In the genomic region with DNA sequence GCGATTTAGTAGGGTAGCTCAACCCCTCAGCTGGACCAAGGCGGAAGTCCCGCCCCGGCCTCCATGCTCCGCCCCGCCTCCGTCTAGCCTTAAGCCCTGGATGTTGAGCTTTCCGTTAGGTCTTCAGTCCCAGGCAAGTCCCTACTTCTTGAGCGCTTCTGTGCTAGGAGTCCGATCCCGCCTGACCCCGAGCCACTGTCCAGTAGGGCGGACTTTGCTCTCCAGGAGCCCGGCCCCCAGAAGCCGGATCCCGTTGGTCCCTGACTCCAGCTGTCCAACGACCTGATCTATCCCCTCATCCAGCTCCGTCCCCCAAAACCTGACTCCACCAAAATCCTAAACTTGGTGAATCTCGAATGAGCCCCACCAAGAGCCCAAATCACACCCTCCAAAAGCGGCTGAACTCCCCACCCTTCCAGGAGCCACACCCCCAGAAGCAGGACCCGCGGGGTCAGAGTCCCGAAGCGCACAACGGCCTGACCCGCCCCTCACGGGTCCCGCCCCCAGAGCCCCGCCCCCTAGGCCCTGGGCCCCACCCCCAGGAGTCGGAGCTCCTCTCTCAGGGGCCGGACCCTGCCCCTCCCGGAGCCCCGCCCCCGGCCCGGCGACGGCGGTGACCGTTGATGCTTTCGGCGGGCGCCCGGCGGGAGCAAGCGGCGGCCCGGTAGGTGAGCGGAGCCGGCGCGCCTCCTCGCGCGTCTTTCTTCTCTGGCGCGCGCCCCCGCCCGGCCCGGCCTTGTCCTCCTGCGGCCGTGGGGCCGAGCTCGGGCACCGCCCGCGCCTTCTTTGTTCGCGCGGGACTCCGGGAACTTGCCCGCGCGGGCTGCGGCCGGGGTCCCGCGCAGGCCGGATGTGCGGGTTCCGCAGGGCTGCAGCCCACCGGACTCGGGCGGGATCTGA, we compare ENCODE assay signal across 8 mouse cellular contexts. TPM values are rescaled to one million over a fixed set of nuclear protein-coding genes. Genes with fewer than 3 reads are reported as not detected.
DNase-seq lines count a peak whose midpoint lies in the region; ATAC-seq and TF ChIP-seq lines count a peak whose summit lies in the region.

Gene Rgs12, plus strand, starts transcription at position 585 of the 900 bp plus-strand sequence.

- H3K4me1 ChIP-seq in embryonic facial prominence, embryonic 10.5 days, result peaks cover 30% of the 10 kb centered on the region
- peaks cover 21% of the 10 kb centered on the region for H3K4me1 ChIP-seq in limb, embryonic 15.5 days
- H3K4me1 ChIP-seq in midbrain, postnatal 0 days (ENCODE audit: insufficient read depth, low read length), result peaks cover 18% of the 10 kb centered on the region; the same call in 1 of the 2 replicates

- H3K9ac ChIP-seq in limb, embryonic 15.5 days, result peak within 1 kb of the TSS; percentile 73
- H3K9ac ChIP-seq in midbrain, postnatal 0 days (replicated peaks; ENCODE audit: low read length, poor library complexity, severe bottlenecking), result peak within 1 kb of the TSS; percentile 94

- peak within 1 kb of the TSS; percentile 97 for H3K27ac ChIP-seq in embryonic facial prominence, embryonic 10.5 days (replicated peaks)
- H3K27ac ChIP-seq in limb, embryonic 15.5 days, result peak within 1 kb of the TSS; percentile 83
- H3K27ac ChIP-seq in midbrain, postnatal 0 days (ENCODE audit: low read depth, low read length), result peak within 1 kb of the TSS; percentile 80

- H3K9me3 ChIP-seq in embryonic facial prominence, embryonic 10.5 days, result peaks cover 6% of the 10 kb centered on the region; the same call in 1 of the 2 replicates
- no peaks in the 10 kb centered on the region for H3K9me3 ChIP-seq in limb, embryonic 15.5 days
- no peaks in the 10 kb centered on the region for H3K9me3 ChIP-seq in midbrain, postnatal 0 days (ENCODE audit: low read length)

- H3K36me3 ChIP-seq in embryonic facial prominence, embryonic 10.5 days (replicated peaks), result peaks cover 35% of the 10 kb centered on the region
- H3K36me3 ChIP-seq in limb, embryonic 15.5 days, result peaks cover 4% of the 10 kb centered on the region; the same call in 1 of the 2 replicates
- no peaks in the 10 kb centered on the region for H3K36me3 ChIP-seq in midbrain, postnatal 0 days (ENCODE audit: insufficient read depth, low read length)

- no peak for TF ChIP-seq CTCF in midbrain, postnatal 0 days (IDR thresholded peaks at IDR 0.05)

- peak within 1 kb of the TSS; percentile 78 for H3K4me2 ChIP-seq in limb, embryonic 15.5 days
- peak within 1 kb of the TSS; percentile 88 for H3K4me2 ChIP-seq in midbrain, postnatal 0 days (ENCODE audit: low read depth, low read length, poor library complexity, severe bottlenecking)

- DNase-seq in left cerebral cortex, adult 18-20 months (ENCODE audit: low spot score in 2 of 2), result peak; percentile 18 to 44
- DNase-seq in left cerebral cortex, adult 11 months (ENCODE audit: low spot score), result no peak
- peak; percentile 96 for DNase-seq in embryonic facial prominence, embryonic 10.5 days (ENCODE audit: low spot score)
- DNase-seq in heart, adult 11 months, result peak; percentile 99
- DNase-seq in kidney, adult 18-20 months, result peak; percentile 89
- peak; percentile 74 for DNase-seq in midbrain, postnatal 0 days (ENCODE audit: low spot score)
- DNase-seq in spleen, postnatal 14 days (ENCODE audit: low spot score in 2 of 2), result peak; percentile 79 to 82

- peak within 1 kb of the TSS; percentile 81 for H3K4me3 ChIP-seq in embryonic facial prominence, embryonic 10.5 days
- H3K4me3 ChIP-seq in limb, embryonic 15.5 days, result peak within 1 kb of the TSS; percentile 67
- peak within 1 kb of the TSS; percentile 83 for H3K4me3 ChIP-seq in midbrain, postnatal 0 days (ENCODE audit: low read depth, low read length)

- peaks cover 9% of the 10 kb centered on the region; the same call in 1 of the 2 replicates for H3K27me3 ChIP-seq in embryonic facial prominence, embryonic 10.5 days (replicated peaks; ENCODE audit: low read depth, poor library complexity, severe bottlenecking)
- no peaks in the 10 kb centered on the region for H3K27me3 ChIP-seq in limb, embryonic 15.5 days
- H3K27me3 ChIP-seq in midbrain, postnatal 0 days (ENCODE audit: insufficient read depth, low read length), result no peaks in the 10 kb centered on the region

- ATAC-seq in limb, embryonic 15.5 days (ENCODE audit: insufficient number of reproducible peaks, low FRiP score, low TSS enrichment, low read depth), result peak; percentile 94
- ATAC-seq in midbrain, postnatal 0 days (ENCODE audit: low FRiP score), result peak; percentile 86

- under 1% methylated on average over 84 of the region's 84 CpGs for WGBS in embryonic facial prominence, embryonic 10.5 days
- under 1% methylated on average over 76 of the region's 84 CpGs for WGBS in limb, embryonic 15.5 days
- WGBS in midbrain, postnatal 0 days, result under 1% methylated on average over 56 of the region's 84 CpGs

RNA-seq across cellular contexts. Expression of gene Rgs12, which starts in this region (rescaled TPM):
- total RNA-seq in left cerebral cortex, adult 18-20 months (2021), result 10 to 100 TPM; 49.6 to 50.4 TPM
- 52.7 and 54.5 TPM in 2 replicates for polyA plus RNA-seq in embryonic facial prominence, embryonic 10.5 days (2016; fragmentation: Nextera tagmentation; extraction: Ambion mirVana)
- 36.4 and 37.5 TPM in 2 replicates for polyA plus RNA-seq in limb, embryonic 15.5 days (2015; fragmentation: Nextera tagmentation; extraction: Ambion mirVana)
- 54.8 and 60.8 TPM in 2 replicates for total RNA-seq in midbrain, postnatal 0 days (2014; rRNA removed)
- polyA plus RNA-seq in midbrain, postnatal 0 days (2015; fragmentation: Nextera tagmentation; extraction: Ambion mirVana), result 29.9 and 30.5 TPM in 2 replicates
